Mouse (Mus musculus) heart, postnatal 36 days (tissue): ENCODE data around the gene Nhej1. TPM values are rescaled to one million over a fixed set of nuclear protein-coding genes. Genes with fewer than 3 reads are reported as not detected.
A peak's percentile ranks its signal among the peaks of the same experiment; 100 is the strongest.

Source experiments
- DNase-seq, 2 experiments: peaks; one replicate each; pipeline ENCODE4 v3.0.0; 2021 to 2022
- intact Hi-C: fragments of 180-260 bp; cut with DNase I; formaldehyde crosslinking; loops from one replicate; pipeline ENCODE4 v1.15.1; 2025
- total RNA-seq, 2 experiments: library from RNA; stranded (reverse); gene quantifications; 2 replicates each; pipeline ENCODE4 v1.2.3; 2021

Nhej1 gene
- total RNA-seq = 1 to 10 TPM; 4.5 TPM

GRCm38 (mm10) chr1:75124346-75125321 is at the start of gene Nhej1:
Gene Nhej1, minus strand, starts transcription at chr1:75125200.
- peak; percentile 96 to 97 for DNase-seq
- intact Hi-C loops = no loop called here

GRCm38 (mm10) chr1:75168472-75169464 is 43.8 kb upstream of the Nhej1 start, which contains the start of gene Zfand2b:
Gene Zfand2b, plus strand, starts transcription at chr1:75168646.
- peak; percentile 97 for DNase-seq
- intact Hi-C loops = loop anchor here (1.0 to 5.0 kb wide), 3 partner anchors 22 to 69 kb away; partner anchors contain the start of gene Dnajb2

GRCm38 (mm10) chr1:75168093-75168471 is 43.1 kb upstream of the Nhej1 start:
- no peak for DNase-seq
- intact Hi-C loops = loop anchor here (1.0 to 5.0 kb wide), 3 partner anchors 23 to 69 kb away; partner anchors contain the start of gene Dnajb2

- DNase-seq = no peak
- intact Hi-C loops = no loop called here
Measured at GRCm38 (mm10) chr1:75160256-75160617, 35.2 kb upstream of the Nhej1 start.

GRCm38 (mm10) chr1:75159540-75160255 is 34.7 kb upstream of the Nhej1 start:
- intact Hi-C loops = no loop called here
- DNase-seq = no peak

GRCm38 (mm10) chr1:75158990-75159389 is 34.0 kb upstream of the Nhej1 start:
- intact Hi-C loops = no loop called here
- DNase-seq = no peak

- intact Hi-C loops = no loop called here
- DNase-seq = no peak
Measured at GRCm38 (mm10) chr1:75155837-75156236, 30.8 kb upstream of the Nhej1 start.

GRCm38 (mm10) chr1:75148727-75149126 is 23.7 kb upstream of the Nhej1 start:
- no peak for DNase-seq
- intact Hi-C loops = no loop called here

- no peak for DNase-seq
- intact Hi-C loops = no loop called here
Measured at GRCm38 (mm10) chr1:75147411-75148135, 22.6 kb upstream of the Nhej1 start.

GRCm38 (mm10) chr1:75145589-75145988 is 20.6 kb upstream of the Nhej1 start:
- no peak for DNase-seq
- intact Hi-C loops = no loop called here

GRCm38 (mm10) chr1:75142301-75143261 is 17.6 kb upstream of the Nhej1 start, which contains the start of the genes Cnppd1 and Retreg2:
Gene Cnppd1, minus strand, starts transcription at chr1:75142711.
Gene Retreg2, plus strand, starts transcription at chr1:75142778.
- peak; percentile 95 to 99 for DNase-seq
- intact Hi-C loops = loop anchor here (1.0 kb wide), 1 partner anchor 26 kb away; the partner anchor contains the start of gene Zfand2b

- DNase-seq = peak; percentile 76 to 86
- intact Hi-C loops = no loop called here
Measured at GRCm38 (mm10) chr1:75141486-75142190, 16.6 kb upstream of the Nhej1 start.

- intact Hi-C loops = no loop called here
- no peak for DNase-seq
Measured at GRCm38 (mm10) chr1:75140601-75141190, 15.7 kb upstream of the Nhej1 start.

- no peak for DNase-seq
- intact Hi-C loops = no loop called here
Measured at GRCm38 (mm10) chr1:75138448-75138847, 13.4 kb upstream of the Nhej1 start.

- intact Hi-C loops = no loop called here
- DNase-seq = no peak
Measured at GRCm38 (mm10) chr1:75136730-75137129, 11.7 kb upstream of the Nhej1 start.

- no peak for DNase-seq
- intact Hi-C loops = no loop called here
Measured at GRCm38 (mm10) chr1:75136293-75136692, 11.3 kb upstream of the Nhej1 start.
